Mouse (Mus musculus): Measurements from ENCODE around the gene Il6st. TPM values are rescaled to one million over a fixed set of nuclear protein-coding genes. Genes with fewer than 3 reads are reported as not detected.

Il6st gene
- total RNA-seq, 1 experiment = 55.2 TPM

DNA sequence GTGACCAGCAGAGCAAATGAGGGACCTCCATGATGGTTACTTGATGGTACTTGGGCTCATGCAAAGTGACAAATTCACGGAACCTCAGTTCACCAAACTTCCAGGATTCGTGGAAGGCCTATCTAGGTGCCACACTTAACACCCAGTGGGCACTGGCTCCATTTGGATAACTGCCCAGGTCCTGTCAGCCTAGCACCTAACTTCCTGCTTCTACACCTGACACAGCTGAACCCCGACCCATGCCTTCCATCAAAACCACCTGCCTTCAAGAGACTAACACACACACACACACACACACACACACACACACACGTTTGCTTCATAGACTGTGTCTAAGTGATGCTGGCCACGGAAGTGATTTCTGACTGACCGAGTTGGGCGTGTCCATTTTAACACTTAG, 47.9 kb downstream of the Il6st start:
- H3K9ac ChIP-seq (ENCODE audit: insufficient read depth, low read depth, low read length, poor library complexity, severe bottlenecking) = no peak overlapping the region
- no peak overlapping the region; the same call in 1 of the 2 replicates for H3K27ac ChIP-seq (ENCODE audit: insufficient read depth, low read depth, low read length, poor library complexity, severe bottlenecking)
- no peaks in the 10 kb centered on the region for H3K9me3 ChIP-seq (ENCODE audit: control insufficient read depth, insufficient read depth, low read depth, low read length)
- H3K4me1 ChIP-seq (ENCODE audit: control insufficient read depth in 2 of 2, insufficient read depth in 2 of 2, low read length in 2 of 2, poor library complexity in 1 of 2) = no peaks in the 10 kb centered on the region
- no peak for DNase-seq (ENCODE audit: low read depth, low spot score)
- H3K36me3 ChIP-seq (ENCODE audit: control insufficient read depth, insufficient read depth, low read length, poor library complexity, severe bottlenecking) = peaks cover 8% of the 10 kb centered on the region
- H3K4me3 ChIP-seq (ENCODE audit: insufficient read depth in 1 of 2, low read depth in 1 of 2, low read length in 2 of 2, poor library complexity in 1 of 2, severe bottlenecking in 1 of 2) = no peak overlapping the region
- TF ChIP-seq HCFC1 (IDR thresholded peaks at IDR 0.05; ENCODE audit: borderline replicate concordance, insufficient read depth, low read length) = no peak
- no peak for TF ChIP-seq CHD2 (IDR thresholded peaks at IDR 0.05; ENCODE audit: low read depth, low read length)
- no peak for TF ChIP-seq ZC3H11A (IDR thresholded peaks at IDR 0.05; ENCODE audit: borderline replicate concordance, low read depth, low read length)
- no peak for TF ChIP-seq ZNF384 (IDR thresholded peaks at IDR 0.05; ENCODE audit: low read depth, low read length)
- no peak for TF ChIP-seq MAFK (IDR thresholded peaks at IDR 0.05; ENCODE audit: insufficient read depth, low read depth, low read length)
- in situ Hi-C loops (cut with MboI; ENCODE audit: low sequenced_read_pairs in 2 of 2, unreplicated experiment in 2 of 2) = no loop called here

DNA sequence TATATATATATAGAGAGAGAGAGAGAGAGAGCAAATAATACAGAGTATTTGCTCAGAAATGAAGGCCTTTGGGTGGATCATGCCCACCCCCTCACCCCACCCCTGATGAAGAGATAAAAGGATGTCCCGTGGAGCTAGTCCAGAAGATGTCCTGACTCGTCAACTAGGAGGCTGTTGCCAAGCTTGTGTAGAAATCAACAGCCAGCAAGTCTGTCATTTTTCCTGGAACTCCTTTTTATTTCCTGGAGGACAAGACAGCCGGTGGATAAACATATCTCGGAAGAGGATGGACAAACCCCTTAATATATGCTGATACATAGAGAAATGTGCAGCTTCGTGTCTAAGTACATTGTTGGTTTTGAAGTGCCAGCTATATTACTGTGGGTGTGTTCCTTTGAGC, 49.0 kb downstream of the Il6st start:
- no peak overlapping the region for H3K4me3 ChIP-seq (ENCODE audit: insufficient read depth in 1 of 2, low read depth in 1 of 2, low read length in 2 of 2, poor library complexity in 1 of 2, severe bottlenecking in 1 of 2)
- H3K9ac ChIP-seq (ENCODE audit: insufficient read depth, low read depth, low read length, poor library complexity, severe bottlenecking) = no peak overlapping the region
- peaks cover 1% of the 10 kb centered on the region; the same call in 1 of the 2 replicates for H3K36me3 ChIP-seq (ENCODE audit: control insufficient read depth, insufficient read depth, low read length, poor library complexity, severe bottlenecking)
- no peak overlapping the region for H3K27ac ChIP-seq (ENCODE audit: insufficient read depth, low read depth, low read length, poor library complexity, severe bottlenecking)
- DNase-seq (ENCODE audit: low read depth, low spot score) = no peak
- H3K9me3 ChIP-seq (ENCODE audit: control insufficient read depth, insufficient read depth, low read depth, low read length) = no peaks in the 10 kb centered on the region
- TF ChIP-seq ZNF384 (IDR thresholded peaks at IDR 0.05; ENCODE audit: low read depth, low read length) (no peak), HCFC1 (IDR thresholded peaks at IDR 0.05; ENCODE audit: borderline replicate concordance, insufficient read depth, low read length) (no peak), MAFK (IDR thresholded peaks at IDR 0.05; ENCODE audit: insufficient read depth, low read depth, low read length) (no peak), ZC3H11A (IDR thresholded peaks at IDR 0.05; ENCODE audit: borderline replicate concordance, low read depth, low read length) (no peak), CHD2 (IDR thresholded peaks at IDR 0.05; ENCODE audit: low read depth, low read length) (no peak)
- in situ Hi-C loops (cut with MboI; ENCODE audit: low sequenced_read_pairs in 2 of 2, unreplicated experiment in 2 of 2) = no loop called here
- no peaks in the 10 kb centered on the region for H3K4me1 ChIP-seq (ENCODE audit: control insufficient read depth in 2 of 2, insufficient read depth in 2 of 2, low read length in 2 of 2, poor library complexity in 1 of 2)

DNA sequence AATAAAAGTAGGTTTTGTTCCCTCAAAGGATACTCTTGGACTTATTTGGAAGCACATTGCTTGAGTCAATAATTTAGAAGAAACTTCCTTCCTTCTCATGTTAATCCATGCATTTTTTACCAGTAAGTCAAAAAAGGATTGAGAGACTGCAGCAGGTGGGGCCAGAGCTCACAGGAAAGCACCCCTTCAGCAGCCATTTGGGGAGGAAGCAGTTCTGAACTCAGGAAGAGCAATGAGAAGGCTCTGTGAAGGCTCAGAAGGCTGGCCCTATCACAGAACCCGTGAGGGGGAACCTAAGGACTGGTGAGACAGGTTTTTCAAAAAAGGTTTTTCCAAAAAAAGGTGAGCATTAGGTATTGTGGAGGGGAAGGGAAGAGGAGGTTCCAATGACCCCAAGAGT, 50.7 kb downstream of the Il6st start:
- H3K4me1 ChIP-seq (ENCODE audit: control insufficient read depth in 2 of 2, insufficient read depth in 2 of 2, low read length in 2 of 2, poor library complexity in 1 of 2) = no peaks in the 10 kb centered on the region
- in situ Hi-C loops (cut with MboI; ENCODE audit: low sequenced_read_pairs in 2 of 2, unreplicated experiment in 2 of 2) = no loop called here
- no peak for DNase-seq (ENCODE audit: low read depth, low spot score)
- TF ChIP-seq ZNF384 (IDR thresholded peaks at IDR 0.05; ENCODE audit: low read depth, low read length) = no peak
- H3K9me3 ChIP-seq (ENCODE audit: control insufficient read depth, insufficient read depth, low read depth, low read length) = 0 out of 2 replicates have a peak, but pooled peaks cover 2% of the 10 kb centered on the region
- no peak overlapping the region for H3K4me3 ChIP-seq (ENCODE audit: insufficient read depth in 1 of 2, low read depth in 1 of 2, low read length in 2 of 2, poor library complexity in 1 of 2, severe bottlenecking in 1 of 2)
- H3K27ac ChIP-seq (ENCODE audit: insufficient read depth, low read depth, low read length, poor library complexity, severe bottlenecking) = no peak overlapping the region
- H3K9ac ChIP-seq (ENCODE audit: insufficient read depth, low read depth, low read length, poor library complexity, severe bottlenecking) = no peak overlapping the region
- no peaks in the 10 kb centered on the region for H3K36me3 ChIP-seq (ENCODE audit: control insufficient read depth, insufficient read depth, low read length, poor library complexity, severe bottlenecking)

DNA sequence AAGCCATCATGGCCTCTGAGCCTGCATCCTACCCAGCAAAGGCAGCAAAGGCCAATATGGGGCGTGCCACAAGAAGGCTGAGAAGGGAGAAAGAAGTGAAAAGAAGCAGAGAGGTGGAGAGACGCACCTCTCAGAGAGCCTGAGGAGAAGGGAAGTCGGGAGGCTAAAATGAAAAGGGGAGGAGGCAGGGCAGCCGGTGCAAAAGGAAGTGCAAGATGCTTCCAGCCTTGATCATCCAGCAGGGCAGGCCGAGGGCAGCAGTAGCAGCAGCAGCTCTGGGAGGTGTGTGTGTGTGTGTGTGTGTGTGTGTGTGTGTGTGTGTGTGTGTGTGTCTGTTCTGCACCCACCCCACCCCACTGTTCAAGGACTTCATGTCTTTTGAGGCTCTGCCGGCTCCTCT, 58.4 kb downstream of the Il6st start:
- no peak overlapping the region for H3K9ac ChIP-seq (ENCODE audit: insufficient read depth, low read depth, low read length, poor library complexity, severe bottlenecking)
- H3K4me3 ChIP-seq (ENCODE audit: insufficient read depth in 1 of 2, low read depth in 1 of 2, low read length in 2 of 2, poor library complexity in 1 of 2, severe bottlenecking in 1 of 2) = no peak overlapping the region
- no peaks in the 10 kb centered on the region for H3K36me3 ChIP-seq (ENCODE audit: control insufficient read depth, insufficient read depth, low read length, poor library complexity, severe bottlenecking)
- TF ChIP-seq ZNF384 (IDR thresholded peaks at IDR 0.05; ENCODE audit: low read depth, low read length) (no peak), HCFC1 (IDR thresholded peaks at IDR 0.05; ENCODE audit: borderline replicate concordance, insufficient read depth, low read length) (no peak), MAFK (IDR thresholded peaks at IDR 0.05; ENCODE audit: insufficient read depth, low read depth, low read length) (no peak), ZC3H11A (IDR thresholded peaks at IDR 0.05; ENCODE audit: borderline replicate concordance, low read depth, low read length) (no peak), CHD2 (IDR thresholded peaks at IDR 0.05; ENCODE audit: low read depth, low read length) (no peak)
- no peak for DNase-seq (ENCODE audit: low read depth, low spot score)
- in situ Hi-C loops (cut with MboI; ENCODE audit: low sequenced_read_pairs in 2 of 2, unreplicated experiment in 2 of 2) = loop anchor here in 1 of 2 experiments (10.0 kb wide), 1 partner anchor 247 kb away; no protein-coding TSS in a partner anchor
- 0 out of 2 replicates have a peak, but pooled peaks cover 2% of the 10 kb centered on the region for H3K9me3 ChIP-seq (ENCODE audit: control insufficient read depth, insufficient read depth, low read depth, low read length)
- H3K27ac ChIP-seq (ENCODE audit: insufficient read depth, low read depth, low read length, poor library complexity, severe bottlenecking) = no peak overlapping the region
- no peaks in the 10 kb centered on the region for H3K4me1 ChIP-seq (ENCODE audit: control insufficient read depth in 2 of 2, insufficient read depth in 2 of 2, low read length in 2 of 2, poor library complexity in 1 of 2)

DNA sequence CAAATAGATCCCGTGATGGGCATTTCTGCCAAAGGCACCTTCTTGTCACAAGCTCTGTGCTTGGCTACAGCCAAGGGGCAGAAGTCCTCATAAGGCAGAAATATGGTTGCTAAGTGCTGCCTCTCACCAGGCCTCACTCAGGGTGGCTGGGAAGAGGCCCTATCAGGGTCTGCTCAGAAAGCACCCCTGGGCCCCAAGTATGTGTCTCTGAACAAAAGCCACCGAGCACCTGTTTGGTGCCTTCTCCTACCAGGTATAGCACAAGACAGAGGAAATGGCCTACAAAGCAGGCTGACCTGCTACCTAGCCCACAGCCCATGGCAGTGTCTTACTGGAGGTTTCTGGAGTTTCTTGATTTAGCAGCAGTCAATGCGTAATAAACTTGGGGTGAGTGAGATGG, 59.0 kb downstream of the Il6st start:
- no peaks in the 10 kb centered on the region for H3K36me3 ChIP-seq (ENCODE audit: control insufficient read depth, insufficient read depth, low read length, poor library complexity, severe bottlenecking)
- 0 out of 2 replicates have a peak, but pooled peaks cover 2% of the 10 kb centered on the region for H3K9me3 ChIP-seq (ENCODE audit: control insufficient read depth, insufficient read depth, low read depth, low read length)
- no peak for TF ChIP-seq ZC3H11A (IDR thresholded peaks at IDR 0.05; ENCODE audit: borderline replicate concordance, low read depth, low read length)
- TF ChIP-seq ZNF384 (IDR thresholded peaks at IDR 0.05; ENCODE audit: low read depth, low read length) = no peak
- TF ChIP-seq MAFK (IDR thresholded peaks at IDR 0.05; ENCODE audit: insufficient read depth, low read depth, low read length) = no peak
- no peak for TF ChIP-seq HCFC1 (IDR thresholded peaks at IDR 0.05; ENCODE audit: borderline replicate concordance, insufficient read depth, low read length)
- no peak for TF ChIP-seq CHD2 (IDR thresholded peaks at IDR 0.05; ENCODE audit: low read depth, low read length)
- H3K4me3 ChIP-seq (ENCODE audit: insufficient read depth in 1 of 2, low read depth in 1 of 2, low read length in 2 of 2, poor library complexity in 1 of 2, severe bottlenecking in 1 of 2) = no peak overlapping the region
- no peak for DNase-seq (ENCODE audit: low read depth, low spot score)
- in situ Hi-C loops (cut with MboI; ENCODE audit: low sequenced_read_pairs in 2 of 2, unreplicated experiment in 2 of 2) = loop anchor here in 1 of 2 experiments (10.0 kb wide), 1 partner anchor 248 kb away; no protein-coding TSS in a partner anchor
- H3K4me1 ChIP-seq (ENCODE audit: control insufficient read depth in 2 of 2, insufficient read depth in 2 of 2, low read length in 2 of 2, poor library complexity in 1 of 2) = no peaks in the 10 kb centered on the region
- no peak overlapping the region for H3K9ac ChIP-seq (ENCODE audit: insufficient read depth, low read depth, low read length, poor library complexity, severe bottlenecking)
- no peak overlapping the region for H3K27ac ChIP-seq (ENCODE audit: insufficient read depth, low read depth, low read length, poor library complexity, severe bottlenecking)

Data from ES-E14 (cell line).